Mouse (Mus musculus) lung, embryonic 15.5 days (tissue): ENCODE results near the gene Gm49486. TPM values are rescaled to one million over a fixed set of nuclear protein-coding genes. Genes with fewer than 3 reads are reported as not detected.

Source experiments
- ATAC-seq: fragments of 200-750 bp; cut with Nextera tagmentation; 2 replicates; pipeline ENCODE4 v1.8.0; 2017; ENCODE audit warnings: moderate number of reproducible peaks, borderline replicate concordance; ENCODE audit not compliant: low FRiP score, low TSS enrichment; ENCODE audit errors: extremely low read depth
- H3K27ac ChIP-seq: fragments of 300-500 bp; sonication (generic); 2 replicates; pipeline ENCODE4 v1.5.1; 2015; ENCODE audit warnings: moderate library complexity, mild to moderate bottlenecking, inconsistent platforms
- H3K27me3 ChIP-seq: fragments of 300-500 bp; sonication (generic); 2 replicates; pipeline ENCODE4 v1.6.1; 2015; ENCODE audit warnings: inconsistent platforms
- H3K36me3 ChIP-seq: fragments of 300-500 bp; sonication (generic); 2 replicates; pipeline ENCODE4 v1.6.1; 2015; ENCODE audit warnings: inconsistent platforms
- H3K4me1 ChIP-seq: fragments of 300-500 bp; sonication (generic); 2 replicates; pipeline ENCODE4 v1.6.1; 2015; ENCODE audit warnings: inconsistent platforms
- H3K4me2 ChIP-seq: fragments of 300-500 bp; sonication (generic); 2 replicates; pipeline ENCODE4 v1.6.1; 2015; ENCODE audit warnings: inconsistent platforms, mild to moderate bottlenecking, moderate library complexity
- H3K4me3 ChIP-seq: fragments of 300-500 bp; sonication (generic); 2 replicates; pipeline ENCODE4 v1.5.1; 2015; ENCODE audit warnings: mild to moderate bottlenecking, inconsistent platforms
- H3K9ac ChIP-seq: fragments of 300-500 bp; sonication (generic); 2 replicates; pipeline ENCODE4 v1.6.1; 2015; ENCODE audit warnings: inconsistent platforms
- H3K9me3 ChIP-seq: fragments of 300-500 bp; sonication (generic); 2 replicates; pipeline ENCODE4 v1.6.1; 2016; ENCODE audit warnings: inconsistent platforms
- WGBS: fragments of 180-500 bp; shearing (Covaris S2); methylation state at CpG from one replicate; pipeline ENCODE4 v1.1.7; 2015; 5-methylcytosine and 5-hydroxymethylcytosine counted together
- polyA plus RNA-seq: library from polyadenylated mRNA; unstranded; fragments of >200 nt; fragmentation: Nextera tagmentation; extraction: Ambion mirVana; gene quantifications from 2 replicates; pipeline ENCODE4 v1.2.1, GENCODE M21; 2015

The Gm49486 gene
- polyA plus RNA-seq, 1 experiment from 2014 or later: 0.46 TPM

DNA sequence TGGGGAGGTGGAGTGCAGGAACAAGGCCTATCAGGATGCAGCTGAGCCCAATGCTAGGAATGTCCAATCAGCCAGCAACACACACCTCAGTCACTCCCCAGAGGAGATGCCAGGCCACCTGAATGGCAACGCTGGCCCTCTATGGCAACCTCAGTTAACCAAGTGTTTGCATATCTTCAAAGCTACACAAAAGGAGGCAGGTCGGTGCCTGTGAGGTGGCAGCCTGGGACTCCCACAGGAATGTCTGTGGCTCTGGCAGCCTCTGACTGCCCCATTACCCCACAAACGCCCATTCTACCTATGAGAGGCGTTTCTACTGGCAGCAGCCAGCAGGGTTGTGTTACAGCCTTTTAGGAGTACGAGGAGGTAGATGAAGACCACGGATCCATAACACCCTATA is 69.4 kb downstream of the Gm49486 start:
- peak overlapping the region; percentile 37; the same call in 1 of the 2 replicates for H3K27ac ChIP-seq
- no peak overlapping the region for H3K9ac ChIP-seq
- H3K36me3 ChIP-seq: peaks cover 5% of the 10 kb centered on the region; the same call in 1 of the 2 replicates
- peak; percentile 51; the same call in 1 of the 2 replicates for ATAC-seq
- H3K27me3 ChIP-seq: no peaks in the 10 kb centered on the region
- no peak overlapping the region for H3K4me2 ChIP-seq
- H3K4me1 ChIP-seq: peaks cover 13% of the 10 kb centered on the region; the same call in 1 of the 2 replicates
- 68% methylated on average over 6 of the region's 6 CpGs for WGBS
- no peaks in the 10 kb centered on the region for H3K9me3 ChIP-seq
- H3K4me3 ChIP-seq: no peak overlapping the region

DNA sequence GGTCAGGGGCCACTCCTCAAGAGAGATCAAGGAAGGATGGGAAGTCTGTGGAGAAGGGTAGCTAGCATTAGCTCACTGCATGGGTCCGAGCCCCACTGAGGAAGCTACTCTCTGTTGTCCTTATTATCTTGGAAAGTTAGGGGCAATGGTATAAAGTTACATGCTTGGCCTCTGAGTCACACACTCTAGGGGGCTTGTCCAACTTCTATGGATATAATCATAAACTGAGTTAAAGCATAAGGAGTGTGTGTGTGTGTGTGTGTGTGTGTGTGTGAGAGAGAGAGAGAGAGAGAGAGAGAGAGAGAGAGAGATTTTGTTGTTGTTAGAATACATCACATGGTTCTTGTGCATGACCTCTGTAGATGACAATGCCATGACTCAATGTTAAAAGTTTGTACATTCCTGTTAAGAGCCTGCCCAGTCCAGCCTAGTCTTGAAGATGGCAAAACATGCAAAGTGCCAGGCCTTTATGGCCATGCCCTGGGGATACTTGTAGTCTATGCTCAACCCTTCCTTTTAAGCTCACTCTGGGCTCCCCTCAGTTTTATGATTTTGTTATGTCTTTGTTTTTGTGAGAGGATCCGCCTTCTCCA is 70.5 kb downstream of the Gm49486 start:
- Histone ChIP-seq H3K4me3 (no peak overlapping the region), H3K27ac (no peak overlapping the region), H3K4me2 (no peak overlapping the region), H3K36me3 (peaks cover 5% of the 10 kb centered on the region; the same call in 1 of the 2 replicates), H3K9me3 (no peaks in the 10 kb centered on the region), H3K27me3 (no peaks in the 10 kb centered on the region), H3K9ac (no peak overlapping the region), H3K4me1 (peaks cover 13% of the 10 kb centered on the region; the same call in 1 of the 2 replicates)
- WGBS: 79% methylated on average over 2 of the region's 2 CpGs
- ATAC-seq: no peak

DNA sequence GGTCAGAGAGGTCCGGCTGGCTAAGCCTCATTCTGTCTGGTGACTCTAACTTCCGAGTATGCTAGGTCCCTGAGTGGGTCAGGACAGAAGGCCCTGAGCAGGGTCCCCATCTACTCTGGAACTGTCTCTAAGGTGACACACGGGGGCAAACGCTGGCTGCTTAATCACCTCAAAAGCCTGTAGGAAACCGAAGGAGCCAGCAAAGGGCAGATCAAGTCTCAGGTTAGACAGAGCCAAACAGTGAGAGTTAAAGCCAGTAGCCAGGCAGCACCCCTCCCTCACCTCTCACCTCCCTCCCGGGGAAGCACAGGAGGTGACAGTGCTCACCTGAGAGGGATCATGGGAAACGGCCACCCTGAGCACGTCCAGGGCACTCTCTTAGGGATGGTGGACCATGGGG is 74.5 kb downstream of the Gm49486 start:
- H3K4me1 ChIP-seq: peaks cover 6% of the 10 kb centered on the region; the same call in 1 of the 2 replicates
- H3K9ac ChIP-seq: no peak overlapping the region
- no peaks in the 10 kb centered on the region for H3K27me3 ChIP-seq
- no peaks in the 10 kb centered on the region for H3K9me3 ChIP-seq
- no peak overlapping the region for H3K4me3 ChIP-seq
- no peak overlapping the region for H3K27ac ChIP-seq
- ATAC-seq: no peak
- 79% methylated on average over 8 of the region's 8 CpGs for WGBS
- no peak overlapping the region for H3K4me2 ChIP-seq
- H3K36me3 ChIP-seq: peaks cover 9% of the 10 kb centered on the region; the same call in 1 of the 2 replicates

DNA sequence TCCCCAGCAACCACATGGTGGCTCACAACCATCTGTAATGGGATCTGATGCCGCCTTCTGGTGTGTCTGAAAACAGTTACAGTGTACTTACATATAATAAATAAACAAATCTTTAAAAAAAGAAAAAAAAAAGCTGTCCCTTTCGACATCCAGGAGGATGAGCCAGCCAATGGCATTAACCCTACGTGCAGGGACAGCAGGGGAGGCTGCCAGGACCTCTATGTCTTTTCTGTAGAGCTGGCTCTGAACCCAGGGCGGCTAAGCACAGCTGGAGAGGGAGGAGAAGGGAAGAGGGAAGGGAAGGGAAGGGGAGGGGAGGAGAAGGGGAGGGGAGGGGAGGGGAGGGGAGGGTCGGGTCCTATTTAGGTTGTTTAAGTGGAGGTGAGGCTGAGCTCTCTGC is 75.6 kb downstream of the Gm49486 start:
- Histone ChIP-seq H3K27ac (no peak overlapping the region), H3K36me3 (peaks cover 10% of the 10 kb centered on the region; the same call in 1 of the 2 replicates), H3K9me3 (no peaks in the 10 kb centered on the region), H3K9ac (no peak overlapping the region), H3K4me2 (no peak overlapping the region), H3K4me1 (no peaks in the 10 kb centered on the region), H3K4me3 (no peak overlapping the region), H3K27me3 (no peaks in the 10 kb centered on the region)
- peak; percentile 59; the same call in 1 of the 2 replicates for ATAC-seq
- 48% methylated on average over 4 of the region's 5 CpGs for WGBS

DNA sequence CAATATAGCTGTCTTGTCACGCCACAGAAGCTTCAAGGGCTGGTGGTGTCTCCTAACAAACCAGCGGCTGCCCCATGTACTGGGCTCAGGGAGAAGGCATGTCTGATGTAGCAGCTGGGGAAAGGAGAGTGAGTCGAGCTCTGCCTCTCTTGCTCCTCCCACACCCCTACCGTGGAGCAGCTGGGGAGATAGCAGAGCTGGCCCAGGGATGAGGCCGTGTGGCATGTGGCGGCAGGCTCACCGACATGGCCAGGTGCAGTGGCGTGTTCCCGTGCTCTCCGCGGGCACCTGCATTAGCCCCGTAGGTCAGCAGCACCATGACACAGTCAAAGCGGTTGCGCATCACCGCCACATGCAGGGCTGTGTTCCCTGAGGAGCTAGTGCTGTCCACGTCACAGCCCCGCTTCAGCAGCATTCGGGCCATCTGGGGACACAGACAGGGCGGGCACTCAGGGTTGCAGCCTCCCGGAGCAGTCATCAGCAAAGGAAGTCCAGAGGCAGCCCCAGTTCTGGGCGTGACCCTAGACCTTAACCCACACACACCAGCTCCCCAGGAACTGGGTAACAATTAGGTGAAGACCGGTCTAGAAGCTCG is 76.9 kb downstream of the Gm49486 start:
- Histone ChIP-seq H3K4me2 (no peak overlapping the region), H3K9ac (no peak overlapping the region), H3K27me3 (no peaks in the 10 kb centered on the region), H3K4me1 (no peaks in the 10 kb centered on the region), H3K27ac (no peak overlapping the region), H3K9me3 (no peaks in the 10 kb centered on the region), H3K4me3 (no peak overlapping the region), H3K36me3 (peaks cover 13% of the 10 kb centered on the region; the same call in 1 of the 2 replicates)
- 77% methylated on average over 23 of the region's 23 CpGs for WGBS
- no peak for ATAC-seq

Other genes starting within 250 kb of the Gm49486 start
- gene H1f0, start 200.9 kb upstream of the Gm49486 start, polyA plus RNA-seq: 560 and 562 TPM in 2 replicates
- not detected in 2 replicates for gene Galr3, start 187.5 kb upstream of the Gm49486 start, polyA plus RNA-seq
- gene Ankrd54, start 166.5 kb upstream of the Gm49486 start, polyA plus RNA-seq: 57.0 and 61.0 TPM in 2 replicates
- 223 and 225 TPM in 2 replicates for gene Eif3l, start 154.2 kb upstream of the Gm49486 start, polyA plus RNA-seq
- gene Micall1, start 120.5 kb upstream of the Gm49486 start, polyA plus RNA-seq: 7.5 and 8.8 TPM in 2 replicates
- 240 and 281 TPM in 2 replicates for gene Polr2f, start 88.4 kb upstream of the Gm49486 start, polyA plus RNA-seq
- 9.9 and 10.8 TPM in 2 replicates for gene 1700088E04Rik, start 88.1 kb upstream of the Gm49486 start, polyA plus RNA-seq
- 0.65 and 0.92 TPM in 2 replicates for gene Sox10, start 64.2 kb upstream of the Gm49486 start, polyA plus RNA-seq
- 35.1 and 42.8 TPM in 2 replicates for gene Pick1, start 218 bp upstream of the Gm49486 start, polyA plus RNA-seq
- 0.21 and 0.24 TPM in 2 replicates for gene Slc16a8, start 25.4 kb downstream of the Gm49486 start, polyA plus RNA-seq
- 3.1 and 4.4 TPM in 2 replicates for gene Baiap2l2, start 56.1 kb downstream of the Gm49486 start, polyA plus RNA-seq
- 19.1 and 20.2 TPM in 2 replicates for gene Pla2g6, start 99.0 kb downstream of the Gm49486 start, polyA plus RNA-seq
- gene Maff, start 117.2 kb downstream of the Gm49486 start, polyA plus RNA-seq: 4.8 and 5.3 TPM in 2 replicates
- gene Tmem184b, start 174.2 kb downstream of the Gm49486 start, polyA plus RNA-seq: 76.4 and 76.5 TPM in 2 replicates
- 97.2 and 99.0 TPM in 2 replicates for gene Csnk1e, start 226.2 kb downstream of the Gm49486 start, polyA plus RNA-seq